Comparison of ENCODE assay signal across 9 mouse cellular contexts in the genomic region with DNA sequence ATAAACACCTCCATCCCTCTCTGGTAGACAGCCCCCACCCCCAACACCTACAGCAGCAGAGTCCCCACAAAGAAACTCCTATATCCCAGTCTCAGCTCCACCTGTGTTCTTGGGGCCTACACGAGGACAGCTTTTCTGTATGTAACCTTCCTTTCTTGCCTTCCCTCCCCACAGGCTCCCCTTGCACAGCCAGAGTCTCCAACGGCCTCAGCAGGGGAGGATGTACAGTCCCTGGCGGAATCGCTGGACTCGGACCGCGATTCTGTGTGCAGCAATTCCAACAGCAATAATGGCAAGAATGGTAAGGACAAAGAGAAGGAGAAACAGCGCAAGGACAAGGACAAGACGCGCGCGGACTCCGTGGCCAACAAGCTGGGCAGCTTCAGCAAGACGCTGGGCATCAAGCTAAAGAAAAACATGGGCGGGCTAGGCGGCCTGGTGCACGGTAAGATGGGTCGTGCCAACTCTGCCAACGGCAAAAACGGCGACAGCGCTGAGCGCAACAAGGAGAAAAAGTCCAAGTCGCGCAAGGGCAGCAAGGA.
DNase-seq lines count a peak whose midpoint lies in the region; ATAC-seq lines count a peak whose summit lies in the region.
"Had no signal": no experiment of that assay in that cellular context is flagged by ENCODE, and none has a peak within 500 bp of the region (broad histone marks: within the 10 kb centered on the region; RNA-seq: fewer than 3 reads in every experiment).

No protein-coding gene starts in this region.

- H3K4me3 ChIP-seq in heart, embryonic 12.5 days = peak overlapping the region; percentile 47
- peak overlapping the region; percentile 46 for H3K4me3 ChIP-seq in limb, embryonic 12.5 days (replicated peaks)
- peak overlapping the region; percentile 42 for H3K4me3 ChIP-seq in stomach, embryonic 15.5 days (replicated peaks)

- peaks cover 26% of the 10 kb centered on the region for H3K4me1 ChIP-seq in heart, embryonic 12.5 days (replicated peaks)
- H3K4me1 ChIP-seq in limb, embryonic 12.5 days (replicated peaks) = peaks cover 27% of the 10 kb centered on the region
- peaks cover 22% of the 10 kb centered on the region for H3K4me1 ChIP-seq in stomach, embryonic 15.5 days

- no peak overlapping the region for H3K27ac ChIP-seq in heart, embryonic 12.5 days (ENCODE audit: poor library complexity, severe bottlenecking)
- H3K27ac ChIP-seq in limb, embryonic 12.5 days = no peak overlapping the region
- H3K27ac ChIP-seq in stomach, embryonic 15.5 days = no peak overlapping the region

- H3K9me3 ChIP-seq in heart, embryonic 12.5 days (replicated peaks) = no peaks in the 10 kb centered on the region
- no peaks in the 10 kb centered on the region; the same call in 1 of the 2 replicates for H3K9me3 ChIP-seq in limb, embryonic 12.5 days
- H3K9me3 ChIP-seq in stomach, embryonic 15.5 days = no peaks in the 10 kb centered on the region

- DNase-seq in heart, postnatal 36 days = no peak
- DNase-seq in right cerebral cortex, postnatal 4 days = peak; percentile 23
- DNase-seq in right cerebral cortex, postnatal 36 days (ENCODE audit: low spot score in 2 of 2) = no peak
- no peak for DNase-seq in left cerebral cortex, postnatal 4 days

- intact Hi-C loops in heart, postnatal 36 days (cut with DNase I) = no loop called here
- intact Hi-C loops in left cerebral cortex, postnatal 4 days (cut with DNase I) = loop anchor here (10.0 kb wide), 2 partner anchors 398 to 988 kb away; a partner anchor contains a TSS

- ATAC-seq in heart, embryonic 12.5 days (ENCODE audit: insufficient number of reproducible peaks, low FRiP score) = no peak
- no peak for ATAC-seq in limb, embryonic 12.5 days (ENCODE audit: insufficient number of reproducible peaks, insufficient read depth, low FRiP score, low TSS enrichment, low read depth)
- ATAC-seq in stomach, embryonic 15.5 days (ENCODE audit: insufficient read depth, low FRiP score, low read depth) = no peak
- ATAC-seq in erythroblast, adult 5-6 weeks (replicated peaks; ENCODE audit: low FRiP score, poor library complexity, severe bottlenecking) = no peak

- peaks cover 82% of the 10 kb centered on the region for H3K27me3 ChIP-seq in heart, embryonic 12.5 days (replicated peaks)
- peaks cover 89% of the 10 kb centered on the region for H3K27me3 ChIP-seq in limb, embryonic 12.5 days
- H3K27me3 ChIP-seq in stomach, embryonic 15.5 days (replicated peaks) = peaks cover 75% of the 10 kb centered on the region
- H3K27me3 ChIP-seq: CH12.LX had no signal

- no peak overlapping the region for H3K9ac ChIP-seq in heart, embryonic 12.5 days
- no peak overlapping the region for H3K9ac ChIP-seq in limb, embryonic 12.5 days (replicated peaks)
- no peak overlapping the region for H3K9ac ChIP-seq in stomach, embryonic 15.5 days

- H3K36me3 ChIP-seq in heart, embryonic 12.5 days = no peaks in the 10 kb centered on the region
- H3K36me3 ChIP-seq in limb, embryonic 12.5 days = no peaks in the 10 kb centered on the region
- H3K36me3 ChIP-seq in stomach, embryonic 15.5 days = no peaks in the 10 kb centered on the region

- peak overlapping the region; percentile 74 for H3K4me2 ChIP-seq in heart, embryonic 12.5 days
- peak overlapping the region; percentile 67 for H3K4me2 ChIP-seq in limb, embryonic 12.5 days
- peak overlapping the region; percentile 82 for H3K4me2 ChIP-seq in stomach, embryonic 15.5 days

- WGBS in heart, embryonic 12.5 days = 9% methylated on average over 25 of the region's 25 CpGs
- 8% methylated on average over 25 of the region's 25 CpGs for WGBS in limb, embryonic 12.5 days
- WGBS in stomach, embryonic 15.5 days = 7% methylated on average over 25 of the region's 25 CpGs
